Mouse (Mus musculus): ENCODE data around the gene Nelfcd. TPM values are rescaled to one million over a fixed set of nuclear protein-coding genes. Genes with fewer than 3 reads are reported as not detected.

The Nelfcd gene
- total RNA-seq (2012; rRNA removed) = 63.8 and 83.0 TPM in 2 replicates

DNA sequence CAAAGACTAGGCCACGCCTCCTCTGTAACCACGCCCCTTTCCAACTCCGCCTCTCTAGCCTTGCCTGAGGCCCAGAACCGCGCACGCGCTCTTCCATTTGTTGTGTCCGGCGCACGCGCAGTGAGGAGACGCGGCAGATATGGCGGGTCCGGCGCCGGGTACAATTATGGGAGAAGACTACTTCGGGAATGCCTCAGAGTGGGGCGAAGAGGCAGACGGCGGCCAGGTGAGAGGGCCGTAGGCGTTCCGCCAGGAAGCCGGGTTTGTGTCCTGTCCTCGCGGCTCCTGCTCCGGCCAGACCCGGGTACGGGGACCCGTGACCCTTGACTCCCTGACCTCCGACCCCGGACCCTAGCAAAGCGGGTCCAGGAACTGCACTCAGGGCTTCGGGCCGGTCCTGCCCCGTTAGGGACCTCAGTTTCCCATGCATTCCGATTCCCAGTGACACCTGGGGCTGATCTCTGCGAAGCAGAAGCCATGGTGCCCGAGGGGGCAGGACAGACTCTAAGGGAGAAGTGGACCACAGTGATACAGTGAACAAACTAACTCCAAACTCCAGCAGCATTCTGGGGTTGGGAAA, at the start of gene Nelfcd:
Gene Nelfcd, plus strand, starts transcription at position 74 of the 580 bp plus-strand sequence.
- TF ChIP-seq CHD2 (IDR thresholded peaks at IDR 0.05; ENCODE audit: low read depth, low read length) (peak; percentile 37; the same call in 1 of the 2 replicates), HCFC1 (IDR thresholded peaks at IDR 0.05; ENCODE audit: borderline replicate concordance, insufficient read depth, low read length) (peak; percentile 49; the same call in 1 of the 2 replicates), ZC3H11A (IDR thresholded peaks at IDR 0.05; ENCODE audit: borderline replicate concordance, low read depth, low read length) (no peak)
- peak within 1 kb of the TSS; percentile 100 for H3K9ac ChIP-seq (ENCODE audit: insufficient read depth, low read depth, low read length, poor library complexity, severe bottlenecking)
- H3K9me3 ChIP-seq (ENCODE audit: control insufficient read depth, insufficient read depth, low read depth, low read length) = no peaks in the 10 kb centered on the region
- peak within 1 kb of the TSS; percentile 92 to 100 for H3K4me3 ChIP-seq (ENCODE audit: insufficient read depth in 1 of 2, low read depth in 1 of 2, low read length in 2 of 2, poor library complexity in 1 of 2, severe bottlenecking in 1 of 2)
- H3K27ac ChIP-seq (ENCODE audit: insufficient read depth, low read depth, low read length, poor library complexity, severe bottlenecking) = peak within 1 kb of the TSS; percentile 70; the same call in 1 of the 2 replicates
- H3K36me3 ChIP-seq (ENCODE audit: control insufficient read depth, insufficient read depth, low read length, poor library complexity, severe bottlenecking) = no peaks in the 10 kb centered on the region; the same call in 1 of the 2 replicates
- no peaks in the 10 kb centered on the region for H3K4me1 ChIP-seq (ENCODE audit: control insufficient read depth in 2 of 2, insufficient read depth in 2 of 2, low read length in 2 of 2, poor library complexity in 1 of 2)
- DNase-seq (ENCODE audit: low read depth, low spot score) = peak; percentile 95
- in situ Hi-C loops (cut with MboI; ENCODE audit: low sequenced_read_pairs in 2 of 2, unreplicated experiment in 2 of 2) = no loop called here

DNA sequence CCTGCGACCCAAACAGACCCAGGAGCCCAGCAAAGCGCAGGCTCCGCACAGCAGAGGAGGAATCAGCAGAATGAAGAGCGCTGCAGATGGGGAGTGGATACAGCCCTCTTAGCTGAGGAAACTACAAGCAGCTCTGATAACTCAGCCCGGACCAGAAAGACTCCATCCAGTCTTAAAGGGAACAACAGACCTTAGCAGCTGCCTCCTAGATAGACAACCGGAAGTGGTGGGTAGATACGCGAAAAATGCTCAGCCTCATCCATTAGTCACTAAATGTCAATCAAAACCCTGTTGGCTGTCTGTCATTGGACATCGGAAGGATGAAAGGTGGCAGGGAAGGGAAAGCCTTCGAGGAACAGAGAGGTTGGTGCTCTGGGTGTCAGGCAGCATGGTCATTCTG, 49.0 kb upstream of the Nelfcd start:
- Histone ChIP-seq H3K4me3 (ENCODE audit: insufficient read depth in 1 of 2, low read depth in 1 of 2, low read length in 2 of 2, poor library complexity in 1 of 2, severe bottlenecking in 1 of 2) (no peak overlapping the region), H3K9ac (ENCODE audit: insufficient read depth, low read depth, low read length, poor library complexity, severe bottlenecking) (no peak overlapping the region), H3K9me3 (ENCODE audit: control insufficient read depth, insufficient read depth, low read depth, low read length) (no peaks in the 10 kb centered on the region), H3K36me3 (ENCODE audit: control insufficient read depth, insufficient read depth, low read length, poor library complexity, severe bottlenecking) (no peaks in the 10 kb centered on the region), H3K4me1 (ENCODE audit: control insufficient read depth in 2 of 2, insufficient read depth in 2 of 2, low read length in 2 of 2, poor library complexity in 1 of 2) (no peaks in the 10 kb centered on the region), H3K27ac (ENCODE audit: insufficient read depth, low read depth, low read length, poor library complexity, severe bottlenecking) (no peak overlapping the region)
- in situ Hi-C loops (cut with MboI; ENCODE audit: low sequenced_read_pairs in 2 of 2, unreplicated experiment in 2 of 2) = no loop called here
- TF ChIP-seq HCFC1 (IDR thresholded peaks at IDR 0.05; ENCODE audit: borderline replicate concordance, insufficient read depth, low read length) = no peak
- TF ChIP-seq MAFK (IDR thresholded peaks at IDR 0.05; ENCODE audit: insufficient read depth, low read depth, low read length) = no peak
- no peak for TF ChIP-seq ZNF384 (IDR thresholded peaks at IDR 0.05; ENCODE audit: low read depth, low read length)
- TF ChIP-seq CHD2 (IDR thresholded peaks at IDR 0.05; ENCODE audit: low read depth, low read length) = no peak
- TF ChIP-seq ZC3H11A (IDR thresholded peaks at IDR 0.05; ENCODE audit: borderline replicate concordance, low read depth, low read length) = no peak
- DNase-seq (ENCODE audit: low read depth, low spot score) = no peak

DNA sequence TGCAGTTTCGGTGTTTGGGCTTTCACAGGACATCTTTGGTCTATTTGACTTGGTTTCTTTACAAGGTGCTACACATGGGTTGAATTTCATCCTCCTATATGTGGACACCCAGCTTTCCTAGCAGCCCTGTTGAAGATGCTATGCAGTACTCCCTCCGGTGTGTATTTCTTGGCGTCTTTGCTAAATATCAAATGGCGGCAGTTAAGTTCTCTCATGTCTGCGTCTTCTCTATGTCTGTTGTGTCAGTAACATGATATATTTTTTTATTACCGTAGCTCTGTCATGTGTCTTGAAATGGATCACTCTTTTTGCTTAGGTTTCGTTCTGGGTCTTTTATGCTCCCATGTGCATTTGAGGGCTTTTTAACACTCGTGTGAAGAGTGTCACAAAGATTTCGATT, 34.6 kb upstream of the Nelfcd start:
- no peak overlapping the region for H3K9ac ChIP-seq (ENCODE audit: insufficient read depth, low read depth, low read length, poor library complexity, severe bottlenecking)
- DNase-seq (ENCODE audit: low read depth, low spot score) = no peak
- no peak overlapping the region for H3K4me3 ChIP-seq (ENCODE audit: insufficient read depth in 1 of 2, low read depth in 1 of 2, low read length in 2 of 2, poor library complexity in 1 of 2, severe bottlenecking in 1 of 2)
- no peak overlapping the region for H3K27ac ChIP-seq (ENCODE audit: insufficient read depth, low read depth, low read length, poor library complexity, severe bottlenecking)
- H3K4me1 ChIP-seq (ENCODE audit: control insufficient read depth in 2 of 2, insufficient read depth in 2 of 2, low read length in 2 of 2, poor library complexity in 1 of 2) = no peaks in the 10 kb centered on the region
- in situ Hi-C loops (cut with MboI; ENCODE audit: low sequenced_read_pairs in 2 of 2, unreplicated experiment in 2 of 2) = no loop called here
- TF ChIP-seq CHD2 (IDR thresholded peaks at IDR 0.05; ENCODE audit: low read depth, low read length) (no peak), ZNF384 (IDR thresholded peaks at IDR 0.05; ENCODE audit: low read depth, low read length) (no peak), ZC3H11A (IDR thresholded peaks at IDR 0.05; ENCODE audit: borderline replicate concordance, low read depth, low read length) (no peak), HCFC1 (IDR thresholded peaks at IDR 0.05; ENCODE audit: borderline replicate concordance, insufficient read depth, low read length) (no peak), MAFK (IDR thresholded peaks at IDR 0.05; ENCODE audit: insufficient read depth, low read depth, low read length) (no peak)
- no peaks in the 10 kb centered on the region for H3K9me3 ChIP-seq (ENCODE audit: control insufficient read depth, insufficient read depth, low read depth, low read length)
- no peaks in the 10 kb centered on the region for H3K36me3 ChIP-seq (ENCODE audit: control insufficient read depth, insufficient read depth, low read length, poor library complexity, severe bottlenecking)

GRCm38 (mm10) chr2:174391936-174392335, 23.7 kb upstream of the Nelfcd start:
- in situ Hi-C loops (cut with MboI; ENCODE audit: low sequenced_read_pairs in 2 of 2, unreplicated experiment in 2 of 2) = no loop called here

More at GRCm38 (mm10) chr2:174391936-174392335, 23.7 kb upstream of the Nelfcd start:
- no peaks in the 10 kb centered on the region for H3K4me1 ChIP-seq (ENCODE audit: control insufficient read depth in 2 of 2, insufficient read depth in 2 of 2, low read length in 2 of 2, poor library complexity in 1 of 2)
- H3K4me3 ChIP-seq (ENCODE audit: insufficient read depth in 1 of 2, low read depth in 1 of 2, low read length in 2 of 2, poor library complexity in 1 of 2, severe bottlenecking in 1 of 2) = no peak overlapping the region
- no peaks in the 10 kb centered on the region for H3K36me3 ChIP-seq (ENCODE audit: control insufficient read depth, insufficient read depth, low read length, poor library complexity, severe bottlenecking)
- DNase-seq (ENCODE audit: low read depth, low spot score) = no peak
- no peaks in the 10 kb centered on the region for H3K9me3 ChIP-seq (ENCODE audit: control insufficient read depth, insufficient read depth, low read depth, low read length)
- no peak overlapping the region for H3K27ac ChIP-seq (ENCODE audit: insufficient read depth, low read depth, low read length, poor library complexity, severe bottlenecking)
- H3K9ac ChIP-seq (ENCODE audit: insufficient read depth, low read depth, low read length, poor library complexity, severe bottlenecking) = no peak overlapping the region
- TF ChIP-seq HCFC1 (IDR thresholded peaks at IDR 0.05; ENCODE audit: borderline replicate concordance, insufficient read depth, low read length) = no peak
- TF ChIP-seq ZC3H11A (IDR thresholded peaks at IDR 0.05; ENCODE audit: borderline replicate concordance, low read depth, low read length) = no peak
- TF ChIP-seq ZNF384 (IDR thresholded peaks at IDR 0.05; ENCODE audit: low read depth, low read length) = no peak
- no peak for TF ChIP-seq CHD2 (IDR thresholded peaks at IDR 0.05; ENCODE audit: low read depth, low read length)
- TF ChIP-seq MAFK (IDR thresholded peaks at IDR 0.05; ENCODE audit: insufficient read depth, low read depth, low read length) = no peak

Measured in ES-E14 (cell line).